Mouse (Mus musculus) limb, embryonic 11.5 days (tissue): ENCODE data around the gene Dxo. TPM values are rescaled to one million over a fixed set of nuclear protein-coding genes. Genes with fewer than 3 reads are reported as not detected.

Experiments used
- ATAC-seq: fragments of 200-750 bp; cut with Nextera tagmentation; 2 replicates; pipeline ENCODE4 v1.8.0; 2017; ENCODE audit warnings: low read depth; ENCODE audit not compliant: insufficient number of reproducible peaks, low FRiP score, low TSS enrichment
- DNase-seq: peaks from one replicate; pipeline ENCODE4 v3.0.0-alpha.2; 2015; ENCODE audit warnings: low spot score
- H3K27ac ChIP-seq: fragments of 300-500 bp; sonication (generic); replicated peaks from 2 replicates; pipeline ENCODE4 v1.5.1; 2014; ENCODE audit warnings: low read depth, mild to moderate bottlenecking, low read length
- H3K27me3 ChIP-seq: fragments of 300-500 bp; sonication (generic); 2 replicates; pipeline ENCODE4 v1.6.1; 2014; ENCODE audit warnings: mild to moderate bottlenecking, low read length, mixed read lengths; ENCODE audit not compliant: control insufficient read depth, insufficient read depth
- H3K36me3 ChIP-seq: fragments of 300-500 bp; sonication (generic); 2 replicates; pipeline ENCODE4 v1.6.1; 2014; ENCODE audit warnings: mild to moderate bottlenecking, low read length, moderate library complexity, mixed read lengths; ENCODE audit not compliant: control insufficient read depth, insufficient read depth
- H3K4me1 ChIP-seq: fragments of 300-500 bp; sonication (generic); 2 replicates; pipeline ENCODE4 v1.6.1; 2014; ENCODE audit warnings: low read length, mixed read lengths; ENCODE audit not compliant: control insufficient read depth, insufficient read depth
- H3K4me2 ChIP-seq: fragments of 300-500 bp; sonication (generic); 2 replicates; pipeline ENCODE4 v1.6.1; 2014; ENCODE audit warnings: low read depth, mild to moderate bottlenecking, moderate library complexity; ENCODE audit not compliant: severe bottlenecking
- H3K4me3 ChIP-seq: fragments of 300-500 bp; sonication (generic); 2 replicates; pipeline ENCODE4 v1.5.1; 2014; ENCODE audit warnings: low read depth, low read length
- H3K9ac ChIP-seq: fragments of 300-500 bp; sonication (generic); 2 replicates; pipeline ENCODE4 v1.6.1; 2014; ENCODE audit warnings: mild to moderate bottlenecking, low read length
- H3K9me3 ChIP-seq: fragments of 300-500 bp; sonication (generic); 2 replicates; pipeline ENCODE4 v1.6.1; 2016; ENCODE audit warnings: low read length; ENCODE audit not compliant: control insufficient read depth
- WGBS: fragments of 180-500 bp; shearing (Covaris S2); extraction: QIAGEN DNeasy Blood & Tissue Kit; methylation state at CpG from one replicate; pipeline ENCODE4 v1.1.7; 2014; 5-methylcytosine and 5-hydroxymethylcytosine counted together
- polyA plus RNA-seq: library from polyadenylated mRNA; unstranded; fragments of >200 nt; fragmentation: Nextera tagmentation; extraction: Ambion mirVana; gene quantifications from 2 replicates; pipeline ENCODE4 v1.2.1, GENCODE M21; 2014

Gene Dxo
- polyA plus RNA-seq, 1 experiment from 2014 or later = 74.6 TPM

DNA sequence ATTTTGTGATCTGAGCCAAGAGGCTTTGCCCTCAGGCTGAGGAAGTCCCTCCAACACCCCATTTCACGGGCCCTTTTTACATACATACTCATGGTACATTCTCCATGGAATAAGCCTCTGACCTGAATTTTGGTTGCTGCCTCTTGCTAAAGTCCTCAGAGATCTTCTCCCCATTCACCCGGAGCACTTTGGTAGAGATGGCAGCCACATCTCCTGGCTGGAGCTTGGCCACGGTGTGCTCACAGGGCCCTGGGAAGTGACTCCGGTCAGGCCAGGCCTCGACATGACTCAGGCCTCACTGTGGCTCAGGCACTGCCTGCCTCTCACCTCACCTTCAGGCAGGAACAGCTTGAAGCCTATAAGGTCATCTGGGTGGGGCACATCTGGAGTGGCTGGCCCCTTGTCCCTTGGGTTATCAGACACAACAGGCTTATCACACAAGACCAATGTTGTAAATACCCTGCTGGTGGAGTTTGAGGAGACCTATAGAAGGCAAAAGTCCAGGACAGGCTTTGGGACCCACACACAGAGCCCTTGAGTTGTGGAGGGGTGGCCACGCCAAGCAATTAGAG is 4.0 kb downstream of the Dxo start:
- H3K4me3 ChIP-seq = no peak overlapping the region; the same call in 1 of the 2 replicates
- no peaks in the 10 kb centered on the region for H3K9me3 ChIP-seq
- H3K9ac ChIP-seq = no peak overlapping the region
- H3K27me3 ChIP-seq = no peaks in the 10 kb centered on the region
- H3K4me2 ChIP-seq = no peak overlapping the region; the same call in 1 of the 2 replicates
- peaks cover 35% of the 10 kb centered on the region for H3K36me3 ChIP-seq
- DNase-seq (no peak), ATAC-seq (no peak)
- H3K4me1 ChIP-seq = peaks cover 12% of the 10 kb centered on the region
- no peak overlapping the region for H3K27ac ChIP-seq
- WGBS = 86% methylated on average over 6 of the region's 6 CpGs

DNA sequence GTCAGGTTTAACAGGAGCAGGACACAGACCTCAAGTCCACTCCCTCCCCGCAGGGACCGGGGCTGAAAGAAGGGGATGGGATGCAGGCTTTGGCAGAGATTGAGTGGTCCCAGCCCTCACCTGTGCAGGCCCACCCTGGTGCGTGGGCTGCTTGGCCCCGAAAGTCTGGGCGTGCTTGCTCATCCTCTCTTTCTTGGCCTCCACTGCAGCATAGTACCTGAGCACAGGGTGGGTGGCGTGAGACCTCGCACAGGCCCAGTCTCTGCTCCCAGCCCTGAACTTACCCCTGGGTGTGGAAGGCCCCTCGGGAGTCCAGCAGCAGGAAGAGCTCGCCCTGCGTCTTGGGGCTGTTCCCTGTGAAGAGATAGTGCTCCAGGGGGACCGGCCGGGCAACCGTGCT is 8.1 kb downstream of the Dxo start:
- 94% methylated on average over 13 of the region's 13 CpGs for WGBS
- Histone ChIP-seq H3K27ac (no peak overlapping the region), H3K4me2 (no peak overlapping the region), H3K4me3 (no peak overlapping the region), H3K9ac (no peak overlapping the region), H3K36me3 (peaks cover 35% of the 10 kb centered on the region; the same call in 1 of the 2 replicates), H3K9me3 (no peaks in the 10 kb centered on the region), H3K27me3 (no peaks in the 10 kb centered on the region), H3K4me1 (peaks cover 5% of the 10 kb centered on the region)
- DNase-seq (no peak), ATAC-seq (no peak)

- no peaks in the 10 kb centered on the region for H3K9me3 ChIP-seq
- DNase-seq (no peak), ATAC-seq (no peak)
- peaks cover 16% of the 10 kb centered on the region for H3K4me1 ChIP-seq
- peaks cover 20% of the 10 kb centered on the region; the same call in 1 of the 2 replicates for H3K36me3 ChIP-seq
- no peak overlapping the region for H3K4me2 ChIP-seq
- no peaks in the 10 kb centered on the region for H3K27me3 ChIP-seq
- no peak overlapping the region for H3K9ac ChIP-seq
- no peak overlapping the region for H3K4me3 ChIP-seq
- 90% methylated on average over 6 of the region's 6 CpGs for WGBS
- no peak overlapping the region for H3K27ac ChIP-seq
These were observed 10.4 kb downstream of the Dxo start for GRCm38 (mm10) chr17:34847192-34847591.

GRCm38 (mm10) chr17:34847615-34848014 is 10.8 kb downstream of the Dxo start:
- Histone ChIP-seq H3K4me2 (no peak overlapping the region), H3K4me1 (peaks cover 16% of the 10 kb centered on the region), H3K9me3 (no peaks in the 10 kb centered on the region), H3K4me3 (no peak overlapping the region), H3K9ac (no peak overlapping the region), H3K27ac (no peak overlapping the region), H3K36me3 (peaks cover 17% of the 10 kb centered on the region; the same call in 1 of the 2 replicates), H3K27me3 (no peaks in the 10 kb centered on the region)
- DNase-seq (no peak), ATAC-seq (no peak)
- 91% methylated on average over 7 of the region's 7 CpGs for WGBS

- peak; percentile 98 for DNase-seq
- Histone ChIP-seq H3K4me1 (peaks cover 16% of the 10 kb centered on the region), H3K9ac (peak within 1 kb of the TSS; percentile 88), H3K4me3 (peak within 1 kb of the TSS; percentile 82), H3K4me2 (peak within 1 kb of the TSS; percentile 71), H3K27ac (no peak within 1 kb of the TSS; the same call in 1 of the 2 replicates), H3K27me3 (no peaks in the 10 kb centered on the region), H3K36me3 (peaks cover 20% of the 10 kb centered on the region; the same call in 1 of the 2 replicates), H3K9me3 (no peaks in the 10 kb centered on the region)
- ATAC-seq = peak; percentile 97
- under 1% methylated on average over 65 of the region's 65 CpGs for whole genome bisulfite sequencing
These were observed 13.1 kb downstream of the Dxo start, which contains the start of the genes Skiv2l and Nelfe for GRCm38 (mm10) chr17:34849722-34850516. TSS of gene Skiv2l (minus strand) at chr17:34850210. TSS of gene Nelfe (plus strand) at chr17:34850391.

DNA sequence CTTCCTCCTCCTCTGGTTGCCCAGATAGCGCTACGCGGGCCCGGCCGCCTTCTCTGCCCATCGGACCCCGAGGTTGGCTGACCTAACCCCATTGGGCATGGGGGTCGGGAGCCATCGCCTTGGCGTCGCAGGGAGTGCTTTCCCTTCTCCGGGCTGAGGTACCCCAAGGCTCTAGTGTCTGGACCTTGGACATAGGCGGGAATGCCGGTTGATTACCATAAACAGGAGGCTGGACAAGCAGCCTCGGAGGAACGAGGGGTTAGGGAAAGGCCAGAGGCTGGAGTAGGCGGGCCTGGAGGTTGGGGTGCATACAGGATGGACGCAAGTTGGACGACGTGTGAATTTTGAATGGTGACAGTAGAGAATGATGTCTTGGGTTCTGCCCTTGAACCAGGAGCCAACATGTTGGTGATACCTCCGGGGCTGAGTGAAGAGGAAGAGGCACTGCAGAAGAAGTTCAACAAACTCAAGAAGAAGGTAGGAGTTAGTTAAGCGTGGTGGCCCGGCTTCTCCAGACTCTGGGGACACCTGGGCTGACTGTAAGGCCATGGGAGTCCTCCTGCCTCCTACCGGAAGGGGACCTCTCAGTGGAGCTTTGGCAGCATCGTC is 13.8 kb downstream of the Dxo start:
- Histone ChIP-seq H3K36me3 (peaks cover 20% of the 10 kb centered on the region; the same call in 1 of the 2 replicates), H3K9ac (peak overlapping the region; percentile 88), H3K4me1 (peaks cover 16% of the 10 kb centered on the region), H3K4me2 (peak overlapping the region; percentile 71), H3K27ac (no peak overlapping the region; the same call in 1 of the 2 replicates), H3K9me3 (no peaks in the 10 kb centered on the region), H3K4me3 (peak overlapping the region; percentile 82), H3K27me3 (no peaks in the 10 kb centered on the region)
- WGBS = 3% methylated on average over 25 of the region's 25 CpGs
- DNase-seq = no peak
- ATAC-seq = no peak

DNA sequence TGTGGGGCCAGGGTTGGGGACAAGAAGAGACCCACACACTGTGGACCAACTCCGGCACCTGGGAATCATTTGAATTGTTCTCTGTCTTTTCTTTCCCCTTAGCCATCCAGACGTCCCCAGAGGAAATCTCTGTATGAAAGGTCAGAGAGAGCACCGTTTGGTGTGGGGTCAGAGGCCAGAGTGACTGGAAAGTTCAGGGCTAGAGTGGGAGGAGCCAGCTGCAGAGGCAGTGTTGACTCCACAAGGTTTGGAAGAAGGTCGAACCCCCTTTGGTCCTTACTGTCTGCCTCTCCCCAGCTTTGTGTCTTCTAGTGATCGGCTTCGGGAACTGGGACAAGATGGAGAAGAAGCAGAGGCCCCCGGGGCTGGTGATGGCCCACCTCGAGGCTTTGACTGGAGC is 16.7 kb downstream of the Dxo start:
- H3K27ac ChIP-seq = no peak overlapping the region
- H3K4me2 ChIP-seq = no peak overlapping the region
- no peaks in the 10 kb centered on the region for H3K27me3 ChIP-seq
- H3K4me3 ChIP-seq = no peak overlapping the region
- H3K9me3 ChIP-seq = no peaks in the 10 kb centered on the region
- WGBS = 72% methylated on average over 8 of the region's 8 CpGs
- no peak overlapping the region for H3K9ac ChIP-seq
- no peak for ATAC-seq
- peaks cover 18% of the 10 kb centered on the region for H3K36me3 ChIP-seq
- H3K4me1 ChIP-seq = peaks cover 16% of the 10 kb centered on the region
- no peak for DNase-seq

GRCm38 (mm10) chr17:34854761-34855160 is 17.9 kb downstream of the Dxo start:
- no peaks in the 10 kb centered on the region for H3K9me3 ChIP-seq
- H3K36me3 ChIP-seq = peaks cover 18% of the 10 kb centered on the region

More at GRCm38 (mm10) chr17:34854761-34855160, 17.9 kb downstream of the Dxo start:
- Histone ChIP-seq H3K27me3 (no peaks in the 10 kb centered on the region), H3K4me2 (no peak overlapping the region), H3K27ac (no peak overlapping the region), H3K9ac (no peak overlapping the region), H3K4me1 (peaks cover 11% of the 10 kb centered on the region), H3K4me3 (no peak overlapping the region)
- no peak for ATAC-seq
- no peak for DNase-seq
- WGBS = 82% methylated on average over 3 of the region's 3 CpGs
